Mouse (Mus musculus): ENCODE results near the gene Vrk1.

Gene Vrk1

DNA sequence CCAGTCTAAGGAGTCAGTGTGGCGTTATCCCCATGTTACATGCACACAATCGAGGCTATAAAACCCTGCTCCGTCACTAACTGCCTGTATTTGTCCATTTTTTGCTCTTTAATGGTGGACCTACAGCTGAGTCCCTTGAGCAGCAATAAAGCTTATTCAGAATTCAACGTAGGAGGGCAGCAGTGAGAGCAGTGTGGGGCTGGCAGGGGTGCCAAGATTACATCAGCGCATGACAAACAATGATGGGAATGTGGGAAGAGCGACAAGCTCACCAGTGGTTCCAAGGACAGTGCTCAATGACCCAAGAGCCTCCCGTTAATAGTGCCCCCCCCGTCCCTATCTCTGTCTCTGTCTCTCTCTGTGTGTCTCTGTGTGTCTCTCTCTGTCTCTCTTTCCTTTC lies 8.3 kb upstream of the Vrk1 start:
- peak; percentile 37 to 59 for DNase-seq

GRCm38 (mm10) chr12:106004719-106005118 lies 5.3 kb upstream of the Vrk1 start:
- DNase-seq: no peak

- DNase-seq: no peak
These were observed 3.8 kb upstream of the Vrk1 start for GRCm38 (mm10) chr12:106006218-106006617.

- DNase-seq: no peak
These were observed 1.5 kb upstream of the Vrk1 start for GRCm38 (mm10) chr12:106008348-106009050.

- DNase-seq: no peak
These were observed 732 bp upstream of the Vrk1 start for GRCm38 (mm10) chr12:106009122-106009870.

GRCm38 (mm10) chr12:106012161-106012560 lies 2.1 kb downstream of the Vrk1 start:
- DNase-seq: no peak

DNA sequence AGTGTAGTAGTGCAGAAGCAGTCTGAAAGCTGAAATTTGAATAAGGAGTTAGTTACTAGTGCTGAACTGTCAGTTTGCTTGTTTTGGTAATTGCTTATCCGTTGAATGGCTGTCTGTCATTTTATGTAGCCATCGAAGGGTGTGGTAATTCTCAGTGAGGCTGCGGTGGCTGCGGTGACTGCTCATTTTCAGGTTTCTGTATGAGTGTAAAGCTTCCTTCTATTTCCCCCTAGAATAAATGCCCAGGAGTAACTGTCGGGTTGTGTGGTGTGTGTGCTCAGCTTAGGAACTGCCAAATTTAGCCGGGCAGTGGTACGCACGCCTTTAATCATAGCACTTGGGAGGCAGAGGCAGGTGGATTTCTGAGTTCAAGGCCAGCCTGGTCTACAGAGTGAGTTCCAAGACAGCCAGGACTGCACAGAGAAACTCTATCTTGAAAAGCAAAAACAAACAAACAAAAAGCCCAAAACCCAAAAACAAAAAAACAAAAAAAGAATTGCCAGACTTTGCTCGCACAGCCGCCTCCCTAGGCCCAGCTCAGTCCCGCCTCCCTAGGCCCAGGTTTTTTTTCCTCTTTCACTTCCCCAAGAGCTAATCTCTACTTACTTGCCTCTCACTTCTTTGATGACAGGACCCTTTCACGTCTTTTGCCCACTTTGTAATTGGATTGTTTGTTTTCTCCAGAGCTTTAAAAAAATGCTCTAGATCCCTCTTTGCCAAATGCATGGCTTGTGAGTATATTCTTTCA lies 6.4 kb downstream of the Vrk1 start:
- DNase-seq: no peak

- DNase-seq: peak; percentile 97
These were observed 10.0 kb downstream of the Vrk1 start for GRCm38 (mm10) chr12:106020063-106020462.

- no peak for DNase-seq
These were observed 13.6 kb downstream of the Vrk1 start for GRCm38 (mm10) chr12:106023652-106024051.

DNA sequence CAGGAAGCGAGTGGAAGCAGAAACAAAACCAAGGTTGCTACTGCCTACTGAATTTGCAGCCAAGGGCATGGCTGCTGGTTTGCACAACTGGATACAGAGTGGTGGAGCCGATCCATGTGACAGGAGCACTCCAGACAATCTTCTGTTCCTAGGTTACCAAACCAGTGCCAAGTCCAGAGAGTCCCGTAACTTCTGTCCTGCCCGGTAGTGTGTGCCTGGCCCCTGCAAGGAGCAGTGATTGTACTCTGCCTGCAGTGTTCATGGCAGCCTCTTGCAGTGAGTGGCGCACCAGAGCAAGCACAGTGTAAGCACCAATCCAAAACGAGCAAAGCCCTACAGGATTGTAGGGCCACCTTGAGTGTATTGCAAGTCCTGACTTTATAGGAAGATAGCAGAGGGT lies 15.4 kb downstream of the Vrk1 start:
- no peak for DNase-seq

- no peak for DNase-seq
These were observed 16.5 kb downstream of the Vrk1 start for GRCm38 (mm10) chr12:106026385-106027134.

DNA sequence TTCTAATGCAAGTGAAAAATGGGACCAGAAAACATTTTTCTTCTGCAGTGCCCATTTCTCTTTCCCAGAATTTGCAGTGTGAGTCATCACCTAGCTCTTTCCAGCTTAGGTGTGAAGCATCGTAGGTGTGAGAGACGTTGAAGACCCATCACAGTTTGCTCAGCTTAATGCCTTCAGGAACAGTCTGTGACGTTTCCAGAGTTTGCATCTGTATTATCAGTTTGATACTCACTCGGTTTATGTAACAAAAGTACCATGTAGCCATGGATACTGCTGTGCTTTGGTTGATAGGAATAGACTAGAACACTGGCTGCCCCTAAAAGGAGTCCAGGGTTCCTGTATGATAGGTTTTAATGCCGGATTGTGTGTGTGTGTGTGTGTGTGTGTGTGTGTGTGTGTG lies 17.3 kb downstream of the Vrk1 start:
- DNase-seq: no peak

- DNase-seq: no peak
These were observed 19.6 kb downstream of the Vrk1 start for GRCm38 (mm10) chr12:106029582-106029981.

DNA sequence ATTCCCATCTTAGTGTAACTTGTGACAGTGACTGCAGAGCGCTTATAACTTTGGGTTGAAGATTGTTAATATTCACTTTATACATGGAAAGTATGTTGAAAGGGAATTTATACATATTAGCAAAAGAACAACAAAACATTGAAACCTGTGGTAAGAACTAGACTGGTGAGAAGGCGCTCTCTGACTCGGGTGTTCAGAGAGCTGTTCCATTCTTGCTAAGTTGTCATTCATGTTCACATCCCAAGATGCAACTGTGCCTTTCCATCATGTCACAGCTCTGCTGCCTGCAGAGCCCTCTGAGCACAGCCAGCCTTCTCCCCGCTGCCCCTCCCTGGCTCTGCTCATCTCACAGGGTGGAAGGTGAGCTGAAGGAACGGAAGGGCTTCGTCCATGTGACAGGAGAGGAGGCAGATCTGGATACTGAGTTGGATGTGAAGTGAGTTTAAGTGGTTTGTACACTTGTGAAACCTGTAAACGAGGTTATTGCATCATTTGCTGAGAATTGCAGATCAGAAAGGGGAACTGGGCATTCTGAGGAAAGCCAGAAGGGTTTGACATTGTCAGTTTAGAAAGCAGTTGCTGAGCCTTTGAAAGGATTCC lies 20.2 kb downstream of the Vrk1 start:
- DNase-seq: no peak

- no peak for DNase-seq
These were observed 20.8 kb downstream of the Vrk1 start for GRCm38 (mm10) chr12:106030796-106031195.

GRCm38 (mm10) chr12:106031916-106032315 lies 21.9 kb downstream of the Vrk1 start:
- no peak for DNase-seq

DNA sequence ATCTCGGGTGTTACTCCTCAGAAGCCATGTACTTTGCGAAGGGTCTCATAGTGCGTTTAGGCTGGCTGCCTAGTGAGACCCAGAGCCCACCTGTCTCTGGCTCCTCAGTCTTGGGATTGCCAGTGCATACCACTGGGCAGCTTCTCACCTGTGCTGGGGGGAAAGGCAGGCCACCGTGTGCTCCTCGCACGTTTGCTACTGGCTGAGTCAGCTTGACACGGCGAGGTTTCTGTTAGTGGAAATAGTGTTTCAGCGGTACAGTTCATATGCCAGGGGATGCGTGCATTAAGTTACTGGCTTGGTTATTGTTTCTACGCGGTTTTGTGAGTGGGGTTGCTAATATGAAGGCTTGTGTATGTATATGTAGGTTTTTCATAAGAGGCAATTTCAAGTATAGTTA lies 22.3 kb downstream of the Vrk1 start:
- no peak for DNase-seq

DNA sequence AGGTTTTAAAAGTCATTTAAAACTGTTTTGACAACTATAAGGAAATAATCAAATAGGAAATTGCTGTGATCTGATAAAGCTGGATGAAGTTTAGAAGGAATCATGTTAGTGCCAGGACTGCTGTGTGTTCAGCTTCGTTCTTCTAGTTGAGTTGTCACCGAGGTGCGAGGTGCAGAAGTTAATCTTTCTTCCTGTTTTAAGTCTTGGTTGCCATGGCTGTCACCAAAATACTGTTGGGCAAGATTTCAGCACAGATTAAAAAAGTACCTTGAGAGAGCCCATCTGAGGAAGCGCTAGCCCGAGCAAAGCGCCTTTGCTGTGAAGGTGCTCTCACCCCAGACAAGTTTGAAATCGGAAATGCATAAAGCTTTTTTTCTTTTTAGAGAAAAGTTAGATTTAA lies 24.2 kb downstream of the Vrk1 start:
- no peak for DNase-seq

- no peak for DNase-seq
These were observed 24.7 kb downstream of the Vrk1 start for GRCm38 (mm10) chr12:106034761-106035160.

GRCm38 (mm10) chr12:106040259-106040658 lies 30.2 kb downstream of the Vrk1 start:
- DNase-seq: no peak

DNA sequence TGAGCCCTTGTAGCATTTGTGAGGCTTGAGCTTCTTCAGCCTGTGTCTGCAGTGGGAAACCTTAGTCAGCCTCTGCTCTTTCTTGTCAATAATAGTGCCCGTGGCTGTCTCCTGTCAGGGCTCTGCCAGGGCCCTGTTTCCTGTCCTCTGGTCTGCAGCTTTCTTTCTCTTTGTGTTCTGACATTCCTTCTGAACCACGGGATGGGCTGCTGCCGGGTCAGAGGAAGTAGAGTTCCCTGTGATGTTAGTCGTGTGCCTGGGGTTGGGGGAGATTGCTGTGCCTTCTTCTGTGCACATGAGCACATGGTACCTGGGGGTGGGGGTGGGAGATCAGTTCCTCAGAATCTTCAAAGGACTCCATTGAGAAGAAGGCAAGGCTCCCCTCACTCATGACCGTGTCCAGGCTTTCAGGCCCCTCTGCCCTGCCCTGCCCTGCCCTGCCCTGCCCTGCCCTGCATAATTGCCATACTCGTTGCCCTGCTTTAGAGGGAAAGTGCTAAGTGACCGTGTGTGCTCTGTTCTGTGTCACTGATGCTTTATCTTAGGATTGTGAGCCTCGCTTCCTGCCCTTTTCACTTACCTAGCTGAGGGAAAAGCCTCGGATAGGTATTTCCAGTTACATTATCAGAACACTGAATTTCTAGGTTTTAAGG lies 36.2 kb downstream of the Vrk1 start:
- DNase-seq: no peak

DNA sequence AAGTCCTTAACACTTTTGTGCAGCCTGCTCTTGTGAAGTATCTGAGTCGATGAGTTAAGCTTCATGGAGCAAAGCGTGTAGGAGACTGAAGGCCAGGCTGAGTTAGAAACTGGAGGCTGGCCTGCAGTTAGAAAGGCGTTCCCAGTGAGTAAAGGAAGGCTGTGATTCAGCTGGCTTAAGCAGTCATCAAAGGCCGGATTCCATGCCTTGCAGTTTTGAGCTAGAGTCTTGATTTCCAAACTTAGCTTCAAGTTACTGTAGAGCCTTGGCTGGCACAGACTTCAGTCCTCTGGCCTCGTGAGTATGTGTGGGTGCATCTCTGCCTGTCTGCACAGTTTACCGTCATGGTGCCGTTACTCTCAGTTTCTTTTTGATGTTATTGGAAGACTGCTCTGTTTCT lies 42.2 kb downstream of the Vrk1 start:
- DNase-seq: no peak

Data from cerebellum, postnatal 10 days (tissue).